Mouse (Mus musculus): Measurements from ENCODE around the gene Cog1. TPM values are rescaled to one million over a fixed set of nuclear protein-coding genes. Genes with fewer than 3 reads are reported as not detected.

Cog1 gene
- total and polyA plus RNA-seq, 2 experiments from 2014 or later: 12.3 to 26.5 TPM

- Histone ChIP-seq H3K36me3 (replicated peaks; ENCODE audit: control insufficient read depth, insufficient read depth, low read length) (no peaks in the 10 kb centered on the region), H3K9ac (replicated peaks; ENCODE audit: low read depth, low read length) (no peak overlapping the region), H3K9me3 (replicated peaks; ENCODE audit: control insufficient read depth, low read length) (no peaks in the 10 kb centered on the region), H3K4me2 (ENCODE audit: low read depth, low read length) (no peak overlapping the region), H3K27ac (ENCODE audit: low read depth) (no peak overlapping the region; the same call in 1 of the 2 replicates), H3K4me1 (ENCODE audit: control insufficient read depth, insufficient read depth) (peaks cover 7% of the 10 kb centered on the region; the same call in 1 of the 2 replicates), H3K4me3 (ENCODE audit: low read depth, low read length) (no peak overlapping the region), H3K27me3 (ENCODE audit: control insufficient read depth, insufficient read depth, low read length) (no peaks in the 10 kb centered on the region)
- 90% methylated on average over 1 of the region's 1 CpGs for WGBS
- DNase-seq (ENCODE audit: low spot score) (no peak), ATAC-seq (ENCODE audit: insufficient read depth, low read depth) (no peak)
- no peak for TF ChIP-seq EP300 (IDR thresholded peaks at IDR 0.05; ENCODE audit: low read depth)
- TF ChIP-seq CTCF (IDR thresholded peaks at IDR 0.05; ENCODE audit: low read depth): no peak
Observed at GRCm38 (mm10) chr11:113711061-113711460, 62.1 kb downstream of the Cog1 start.

GRCm38 (mm10) chr11:113715078-113715674 lies 66.2 kb downstream of the Cog1 start:
- H3K27me3 ChIP-seq (ENCODE audit: control insufficient read depth, insufficient read depth, low read length): no peaks in the 10 kb centered on the region
- H3K27ac ChIP-seq (ENCODE audit: low read depth): no peak overlapping the region
- ATAC-seq (ENCODE audit: insufficient read depth, low read depth) (no peak; the same call in 1 of the 2 replicates), DNase-seq (ENCODE audit: low spot score) (no peak)
- no peaks in the 10 kb centered on the region for H3K36me3 ChIP-seq (replicated peaks; ENCODE audit: control insufficient read depth, insufficient read depth, low read length)
- peaks cover 7% of the 10 kb centered on the region; the same call in 1 of the 2 replicates for H3K4me1 ChIP-seq (ENCODE audit: control insufficient read depth, insufficient read depth)
- H3K4me3 ChIP-seq (ENCODE audit: low read depth, low read length): no peak overlapping the region
- no peak overlapping the region for H3K9ac ChIP-seq (replicated peaks; ENCODE audit: low read depth, low read length)
- TF ChIP-seq EP300 (IDR thresholded peaks at IDR 0.05; ENCODE audit: low read depth): no peak
- TF ChIP-seq CTCF (IDR thresholded peaks at IDR 0.05; ENCODE audit: low read depth): no peak; the same call in 1 of the 2 replicates
- no peak overlapping the region for H3K4me2 ChIP-seq (ENCODE audit: low read depth, low read length)
- WGBS: 57% methylated on average over 7 of the region's 7 CpGs
- H3K9me3 ChIP-seq (replicated peaks; ENCODE audit: control insufficient read depth, low read length): no peaks in the 10 kb centered on the region

GRCm38 (mm10) chr11:113716132-113716531 lies 67.2 kb downstream of the Cog1 start:
- H3K4me2 ChIP-seq (ENCODE audit: low read depth, low read length): no peak overlapping the region
- H3K27me3 ChIP-seq (ENCODE audit: control insufficient read depth, insufficient read depth, low read length): no peaks in the 10 kb centered on the region
- no peaks in the 10 kb centered on the region for H3K4me1 ChIP-seq (ENCODE audit: control insufficient read depth, insufficient read depth)
- no peak for ATAC-seq (ENCODE audit: insufficient read depth, low read depth)
- DNase-seq (ENCODE audit: low spot score): no peak
- H3K9me3 ChIP-seq (replicated peaks; ENCODE audit: control insufficient read depth, low read length): no peaks in the 10 kb centered on the region
- no peak overlapping the region for H3K9ac ChIP-seq (replicated peaks; ENCODE audit: low read depth, low read length)
- H3K4me3 ChIP-seq (ENCODE audit: low read depth, low read length): no peak overlapping the region
- WGBS: 97% methylated on average over 2 of the region's 2 CpGs
- TF ChIP-seq CTCF (IDR thresholded peaks at IDR 0.05; ENCODE audit: low read depth): no peak
- no peak for TF ChIP-seq EP300 (IDR thresholded peaks at IDR 0.05; ENCODE audit: low read depth)
- no peak overlapping the region for H3K27ac ChIP-seq (ENCODE audit: low read depth)
- H3K36me3 ChIP-seq (replicated peaks; ENCODE audit: control insufficient read depth, insufficient read depth, low read length): no peaks in the 10 kb centered on the region

Other genes starting within 250 kb of the Cog1 start
- not detected in 2 replicates for gene Sstr2, start 29.8 kb upstream of the Cog1 start, total RNA-seq (2014; rRNA removed; ENCODE audit: low replicate concordance)
- 0.12 TPM in 1 of 2 replicates, not detected in the other for gene Sstr2, start 29.8 kb upstream of the Cog1 start, polyA plus RNA-seq (2015; fragmentation: Nextera tagmentation; extraction: Ambion mirVana)
- gene Slc39a11, start 910 bp downstream of the Cog1 start, total RNA-seq (2014; rRNA removed; ENCODE audit: low replicate concordance): 16.3 and 19.1 TPM in 2 replicates
- gene Slc39a11, start 910 bp downstream of the Cog1 start, polyA plus RNA-seq (2015; fragmentation: Nextera tagmentation; extraction: Ambion mirVana): 6.9 and 8.6 TPM in 2 replicates
- 23.3 and 25.2 TPM in 2 replicates for gene Fam104a, start 35.0 kb downstream of the Cog1 start, total RNA-seq (2014; rRNA removed; ENCODE audit: low replicate concordance)
- 32.7 and 33.6 TPM in 2 replicates for gene Fam104a, start 35.0 kb downstream of the Cog1 start, polyA plus RNA-seq (2015; fragmentation: Nextera tagmentation; extraction: Ambion mirVana)
- 17.4 and 18.1 TPM in 2 replicates for gene D11Wsu47e, start 35.2 kb downstream of the Cog1 start, total RNA-seq (2014; rRNA removed; ENCODE audit: low replicate concordance)
- 8.9 and 10.4 TPM in 2 replicates for gene D11Wsu47e, start 35.2 kb downstream of the Cog1 start, polyA plus RNA-seq (2015; fragmentation: Nextera tagmentation; extraction: Ambion mirVana)
- gene Cpsf4l, start 60.8 kb downstream of the Cog1 start, total RNA-seq (2014; rRNA removed; ENCODE audit: low replicate concordance): 1.3 TPM in 1 of 2 replicates, not detected in the other
- gene Cpsf4l, start 60.8 kb downstream of the Cog1 start, polyA plus RNA-seq (2015; fragmentation: Nextera tagmentation; extraction: Ambion mirVana): 0.10 TPM in 1 of 2 replicates, not detected in the other
- gene Cdc42ep4, start 102.7 kb downstream of the Cog1 start, total RNA-seq (2014; rRNA removed; ENCODE audit: low replicate concordance): 33.5 and 39.8 TPM in 2 replicates
- 11.8 and 12.0 TPM in 2 replicates for gene Cdc42ep4, start 102.7 kb downstream of the Cog1 start, polyA plus RNA-seq (2015; fragmentation: Nextera tagmentation; extraction: Ambion mirVana)

All from heart, postnatal 0 days (tissue).